Mouse (Mus musculus) heart, postnatal 25 days (tissue): ENCODE data around the gene Slc16a9. TPM values are rescaled to one million over a fixed set of nuclear protein-coding genes. Genes with fewer than 3 reads are reported as not detected.

Experiments used
- DNase-seq: peaks from one replicate; pipeline ENCODE4 v3.0.0; 2022; ENCODE audit warnings: low spot score
- intact Hi-C: fragments of 180-260 bp; cut with DNase I; formaldehyde crosslinking; loops from one replicate; pipeline ENCODE4 v1.15.1; 2025
- total RNA-seq, 2 experiments: library from RNA; stranded (reverse); gene quantifications; 2 replicates each; pipeline ENCODE4 v1.2.3; 2021

The Slc16a9 gene
- total RNA-seq, 2 experiments from 2014 or later, result 3.3 to 3.6 TPM

GRCm38 (mm10) chr10:70242751-70243444, 2.0 kb upstream of the Slc16a9 start:
- DNase-seq, result no peak
- intact Hi-C loops, result loop anchor here (5.0 kb wide), 1 partner anchor 46 kb away; no protein-coding TSS in a partner anchor

- DNase-seq, result no peak
- intact Hi-C loops, result loop anchor here (5.0 kb wide), 1 partner anchor 52 kb away; no protein-coding TSS in a partner anchor
Observed at GRCm38 (mm10) chr10:70245559-70245945, 652 bp downstream of the Slc16a9 start.

GRCm38 (mm10) chr10:70246076-70246475, 1.2 kb downstream of the Slc16a9 start:
- DNase-seq, result no peak
- intact Hi-C loops, result loop anchor here (5.0 kb wide), 1 partner anchor 51 kb away; no protein-coding TSS in a partner anchor

GRCm38 (mm10) chr10:70250354-70250753, 5.5 kb downstream of the Slc16a9 start:
- intact Hi-C loops, result no loop called here
- DNase-seq, result no peak

GRCm38 (mm10) chr10:70250766-70251165, 5.9 kb downstream of the Slc16a9 start:
- DNase-seq, result no peak
- intact Hi-C loops, result no loop called here

- intact Hi-C loops, result no loop called here
- no peak for DNase-seq
Observed at GRCm38 (mm10) chr10:70254666-70255065, 9.8 kb downstream of the Slc16a9 start.

GRCm38 (mm10) chr10:70255601-70256210, 10.8 kb downstream of the Slc16a9 start:
- DNase-seq, result no peak
- intact Hi-C loops, result no loop called here

GRCm38 (mm10) chr10:70257029-70257428, 12.1 kb downstream of the Slc16a9 start:
- no peak for DNase-seq
- intact Hi-C loops, result no loop called here

- intact Hi-C loops, result no loop called here
- DNase-seq, result no peak
Observed at GRCm38 (mm10) chr10:70260904-70261303, 16.0 kb downstream of the Slc16a9 start.

GRCm38 (mm10) chr10:70262051-70262450, 17.2 kb downstream of the Slc16a9 start:
- intact Hi-C loops, result no loop called here
- no peak for DNase-seq

- intact Hi-C loops, result no loop called here
- no peak for DNase-seq
Observed at GRCm38 (mm10) chr10:70263681-70264189, 18.8 kb downstream of the Slc16a9 start.

GRCm38 (mm10) chr10:70264337-70265036, 19.6 kb downstream of the Slc16a9 start:
- DNase-seq, result no peak
- intact Hi-C loops, result no loop called here

GRCm38 (mm10) chr10:70266501-70266900, 21.6 kb downstream of the Slc16a9 start:
- intact Hi-C loops, result no loop called here
- DNase-seq, result no peak

GRCm38 (mm10) chr10:70268581-70269446, 23.9 kb downstream of the Slc16a9 start:
- DNase-seq, result no peak
- intact Hi-C loops, result no loop called here

GRCm38 (mm10) chr10:70269447-70269787, 24.5 kb downstream of the Slc16a9 start:
- no peak for DNase-seq
- intact Hi-C loops, result no loop called here

GRCm38 (mm10) chr10:70276678-70277077, 31.8 kb downstream of the Slc16a9 start:
- no peak for DNase-seq
- intact Hi-C loops, result no loop called here

GRCm38 (mm10) chr10:70279349-70279748, 34.4 kb downstream of the Slc16a9 start:
- intact Hi-C loops, result no loop called here
- no peak for DNase-seq

- intact Hi-C loops, result no loop called here
- DNase-seq, result no peak
Observed at GRCm38 (mm10) chr10:70287825-70288235, 42.9 kb downstream of the Slc16a9 start.

- DNase-seq, result no peak
- intact Hi-C loops, result no loop called here
Observed at GRCm38 (mm10) chr10:70288406-70289327, 43.8 kb downstream of the Slc16a9 start.
